Mouse (Mus musculus) limb, embryonic 11.5 days (tissue): ENCODE results near the gene Hist2h2bb. TPM values are rescaled to one million over a fixed set of nuclear protein-coding genes. Genes with fewer than 3 reads are reported as not detected.

Experiments
- ATAC-seq: fragments of 200-750 bp; cut with Nextera tagmentation; 2 replicates; pipeline ENCODE4 v1.8.0; 2017; ENCODE audit warnings: low read depth; ENCODE audit not compliant: insufficient number of reproducible peaks, low FRiP score, low TSS enrichment
- DNase-seq: peaks from one replicate; pipeline ENCODE4 v3.0.0-alpha.2; 2015; ENCODE audit warnings: low spot score
- H3K27ac ChIP-seq: fragments of 300-500 bp; sonication (generic); replicated peaks from 2 replicates; pipeline ENCODE4 v1.5.1; 2014; ENCODE audit warnings: low read depth, mild to moderate bottlenecking, low read length
- H3K27me3 ChIP-seq: fragments of 300-500 bp; sonication (generic); 2 replicates; pipeline ENCODE4 v1.6.1; 2014; ENCODE audit warnings: mild to moderate bottlenecking, low read length, mixed read lengths; ENCODE audit not compliant: control insufficient read depth, insufficient read depth
- H3K36me3 ChIP-seq: fragments of 300-500 bp; sonication (generic); 2 replicates; pipeline ENCODE4 v1.6.1; 2014; ENCODE audit warnings: mild to moderate bottlenecking, low read length, moderate library complexity, mixed read lengths; ENCODE audit not compliant: control insufficient read depth, insufficient read depth
- H3K4me1 ChIP-seq: fragments of 300-500 bp; sonication (generic); 2 replicates; pipeline ENCODE4 v1.6.1; 2014; ENCODE audit warnings: low read length, mixed read lengths; ENCODE audit not compliant: control insufficient read depth, insufficient read depth
- H3K4me2 ChIP-seq: fragments of 300-500 bp; sonication (generic); 2 replicates; pipeline ENCODE4 v1.6.1; 2014; ENCODE audit warnings: low read depth, mild to moderate bottlenecking, moderate library complexity; ENCODE audit not compliant: severe bottlenecking
- H3K4me3 ChIP-seq: fragments of 300-500 bp; sonication (generic); 2 replicates; pipeline ENCODE4 v1.5.1; 2014; ENCODE audit warnings: low read depth, low read length
- H3K9ac ChIP-seq: fragments of 300-500 bp; sonication (generic); 2 replicates; pipeline ENCODE4 v1.6.1; 2014; ENCODE audit warnings: mild to moderate bottlenecking, low read length
- H3K9me3 ChIP-seq: fragments of 300-500 bp; sonication (generic); 2 replicates; pipeline ENCODE4 v1.6.1; 2016; ENCODE audit warnings: low read length; ENCODE audit not compliant: control insufficient read depth
- WGBS: fragments of 180-500 bp; shearing (Covaris S2); extraction: QIAGEN DNeasy Blood & Tissue Kit; methylation state at CpG from one replicate; pipeline ENCODE4 v1.1.7; 2014; 5-methylcytosine and 5-hydroxymethylcytosine counted together
- polyA plus RNA-seq: library from polyadenylated mRNA; unstranded; fragments of >200 nt; fragmentation: Nextera tagmentation; extraction: Ambion mirVana; gene quantifications from 2 replicates; pipeline ENCODE4 v1.2.1, GENCODE M21; 2014

The Hist2h2bb gene
- polyA plus RNA-seq, 1 experiment from 2014 or later: 22.3 TPM

DNA sequence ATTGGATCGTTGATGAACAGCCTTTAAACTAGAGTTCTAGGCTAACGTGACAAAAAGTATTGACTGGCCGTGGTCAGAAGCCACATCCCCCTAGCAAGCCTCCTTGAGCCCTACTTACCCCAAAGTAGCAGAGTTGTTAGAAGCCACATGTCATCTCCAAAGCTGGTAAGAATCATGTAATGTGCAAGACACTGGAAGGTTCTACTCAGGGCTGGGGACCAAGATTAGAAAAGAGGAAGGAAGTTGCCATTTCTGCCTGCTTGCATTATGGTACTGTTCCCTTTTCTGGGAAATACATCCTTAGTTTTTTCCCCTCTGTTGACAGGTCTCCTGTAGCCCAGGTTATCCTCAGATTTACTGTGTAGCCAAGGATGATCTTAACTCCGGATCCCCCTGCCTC is 24.2 kb downstream of the Hist2h2bb start, which contains the start of gene Fcgr1:
Gene Fcgr1 (minus strand): TSS at position 183 of the 400 bp plus-strand sequence.
- WGBS: 90% methylated on average over 4 of the region's 4 CpGs
- no peak within 1 kb of the TSS for H3K27ac ChIP-seq
- H3K4me3 ChIP-seq: no peak within 1 kb of the TSS
- H3K27me3 ChIP-seq: no peaks in the 10 kb centered on the region
- H3K9ac ChIP-seq: no peak within 1 kb of the TSS
- ATAC-seq: no peak
- no peak for DNase-seq
- no peaks in the 10 kb centered on the region for H3K36me3 ChIP-seq
- H3K9me3 ChIP-seq: no peaks in the 10 kb centered on the region
- H3K4me1 ChIP-seq: no peaks in the 10 kb centered on the region
- H3K4me2 ChIP-seq: no peak within 1 kb of the TSS

DNA sequence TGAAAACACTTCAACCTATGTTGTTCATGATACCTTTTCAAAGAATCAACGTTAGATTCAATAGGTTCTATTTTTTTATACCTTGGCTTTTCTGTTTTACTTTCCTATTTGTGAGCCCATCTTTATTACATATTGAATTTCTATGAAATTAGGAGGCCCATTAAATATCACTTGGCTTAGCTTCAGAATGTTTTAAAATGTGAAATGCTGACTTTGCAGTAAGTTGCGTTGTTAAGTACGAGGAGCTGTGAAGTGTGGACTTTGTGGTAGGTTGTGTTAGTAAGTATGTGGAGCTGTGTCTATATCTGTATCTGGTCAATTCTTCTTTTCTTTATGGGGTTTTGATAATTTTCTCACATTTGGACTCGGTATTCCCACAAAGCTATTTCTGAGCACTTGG is 28.8 kb downstream of the Hist2h2bb start:
- WGBS: 84% methylated on average over 4 of the region's 4 CpGs
- Histone ChIP-seq H3K4me1 (no peaks in the 10 kb centered on the region), H3K9me3 (no peaks in the 10 kb centered on the region), H3K9ac (no peak overlapping the region), H3K27me3 (no peaks in the 10 kb centered on the region), H3K27ac (no peak overlapping the region), H3K36me3 (no peaks in the 10 kb centered on the region), H3K4me2 (no peak overlapping the region), H3K4me3 (no peak overlapping the region)
- ATAC-seq (no peak), DNase-seq (no peak)

DNA sequence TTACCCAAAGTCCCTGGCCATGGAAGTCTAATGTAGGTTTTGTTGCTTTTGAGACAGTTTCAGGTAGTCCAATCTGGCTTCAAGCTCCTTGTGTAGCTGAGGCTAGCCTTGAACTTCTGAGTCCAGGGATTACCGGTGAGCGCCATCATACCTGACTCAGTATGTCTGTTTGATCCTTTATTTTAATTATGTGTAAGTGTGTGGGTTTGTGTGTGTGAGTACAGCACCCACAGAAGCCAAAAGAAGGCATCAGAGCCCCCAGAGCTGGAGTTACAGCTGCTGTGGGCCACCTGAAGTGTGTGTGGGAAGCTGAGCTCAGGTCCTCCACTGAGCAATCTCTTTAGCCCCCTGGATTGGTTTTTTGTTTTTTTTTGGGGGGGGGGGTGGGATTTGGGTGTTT is 30.0 kb downstream of the Hist2h2bb start:
- H3K9me3 ChIP-seq: no peaks in the 10 kb centered on the region
- H3K27ac ChIP-seq: no peak overlapping the region
- no peaks in the 10 kb centered on the region for H3K36me3 ChIP-seq
- no peaks in the 10 kb centered on the region for H3K27me3 ChIP-seq
- ATAC-seq (no peak), DNase-seq (peak; percentile 12)
- no peaks in the 10 kb centered on the region for H3K4me1 ChIP-seq
- no peak overlapping the region for H3K4me3 ChIP-seq
- H3K9ac ChIP-seq: no peak overlapping the region
- 98% methylated on average over 2 of the region's 2 CpGs for WGBS
- H3K4me2 ChIP-seq: no peak overlapping the region

DNA sequence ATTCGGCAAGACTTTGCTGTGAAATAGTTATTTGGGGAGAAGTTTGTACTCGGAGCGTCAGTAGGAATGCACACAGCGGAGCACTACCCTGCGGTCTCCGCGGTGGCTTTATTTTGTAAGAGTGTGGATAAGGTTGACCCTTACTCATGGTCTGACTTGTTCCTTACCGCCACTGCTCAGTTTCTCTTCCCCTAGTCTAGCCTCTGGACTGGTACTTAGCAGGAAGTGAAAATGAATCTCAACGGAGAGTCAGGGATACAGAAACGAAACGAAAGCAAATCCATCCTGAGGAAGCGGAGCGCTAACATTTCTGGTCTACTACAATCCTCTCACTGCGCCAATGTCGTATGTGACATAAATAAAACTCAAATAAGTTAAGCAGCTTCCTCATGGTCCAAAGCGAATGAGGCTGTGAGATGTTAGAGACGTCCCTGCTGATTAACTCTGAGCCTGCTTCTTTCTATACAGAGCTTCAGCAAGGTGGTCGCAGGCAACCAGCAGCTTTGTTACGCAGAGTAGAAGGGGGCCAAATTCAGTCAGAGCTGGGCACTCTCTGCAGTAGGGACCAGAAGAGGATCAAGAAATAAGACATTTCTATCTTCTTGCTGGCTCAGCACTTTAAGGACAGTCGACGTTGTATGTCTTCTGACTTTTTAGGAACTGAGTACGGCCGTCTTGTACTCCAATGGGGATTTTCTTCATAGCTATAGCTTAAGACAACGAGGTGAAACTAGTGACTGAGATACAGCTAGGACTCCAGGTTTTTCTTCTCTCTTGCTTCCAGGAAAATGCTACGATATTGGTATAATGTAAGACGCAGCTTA is 31.4 kb downstream of the Hist2h2bb start:
- Histone ChIP-seq H3K27ac (no peak overlapping the region), H3K9ac (no peak overlapping the region), H3K4me2 (no peak overlapping the region), H3K4me3 (no peak overlapping the region), H3K27me3 (no peaks in the 10 kb centered on the region), H3K4me1 (no peaks in the 10 kb centered on the region), H3K9me3 (no peaks in the 10 kb centered on the region), H3K36me3 (no peaks in the 10 kb centered on the region)
- ATAC-seq (no peak), DNase-seq (no peak)
- 73% methylated on average over 26 of the region's 26 CpGs for WGBS

DNA sequence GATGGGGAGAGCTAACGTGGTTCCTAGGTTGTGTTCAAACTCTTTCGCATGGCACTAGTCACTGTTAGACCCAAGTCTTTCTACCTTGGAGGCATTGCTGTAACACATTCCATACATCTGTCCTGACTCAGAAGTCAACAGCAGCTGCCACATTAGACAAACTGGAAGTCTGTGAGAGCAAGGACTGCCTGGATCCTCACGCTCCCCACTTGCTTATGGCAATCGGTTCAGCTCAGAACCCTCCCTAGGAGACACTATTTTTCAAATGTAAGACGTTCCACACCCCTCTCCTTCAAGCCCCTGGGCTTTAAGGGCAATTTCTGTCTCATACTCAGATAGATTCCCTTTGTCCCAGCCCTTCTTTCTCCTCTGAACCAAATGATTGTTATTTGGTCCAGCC is 32.5 kb downstream of the Hist2h2bb start:
- H3K36me3 ChIP-seq: no peaks in the 10 kb centered on the region
- no peak overlapping the region for H3K4me2 ChIP-seq
- H3K9me3 ChIP-seq: no peaks in the 10 kb centered on the region
- no peak overlapping the region for H3K27ac ChIP-seq
- no peaks in the 10 kb centered on the region for H3K4me1 ChIP-seq
- no peak for ATAC-seq
- H3K27me3 ChIP-seq: no peaks in the 10 kb centered on the region
- WGBS: 86% methylated on average over 5 of the region's 5 CpGs
- H3K9ac ChIP-seq: no peak overlapping the region
- DNase-seq: no peak
- no peak overlapping the region for H3K4me3 ChIP-seq

DNA sequence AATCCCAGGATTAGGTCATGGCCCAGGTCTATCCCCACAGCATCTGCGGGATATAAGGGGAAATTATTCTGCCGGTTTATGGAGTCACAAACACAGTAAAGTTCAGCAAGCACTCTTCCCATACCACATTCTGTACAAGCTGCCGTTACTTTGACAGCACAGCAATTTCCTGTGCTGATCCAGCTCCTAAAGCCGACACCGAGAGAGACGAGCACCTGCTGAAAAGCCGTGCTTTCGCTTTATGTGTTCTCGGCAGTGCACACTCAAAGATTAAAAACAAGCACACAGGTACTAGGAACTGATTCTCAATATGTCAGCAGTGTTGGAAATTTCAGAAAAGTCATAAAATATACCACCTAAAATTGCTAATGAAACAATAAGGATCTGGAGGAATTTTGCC is 37.0 kb downstream of the Hist2h2bb start:
- WGBS: 67% methylated on average over 9 of the region's 9 CpGs
- H3K27ac ChIP-seq: no peak overlapping the region
- no peak overlapping the region for H3K4me3 ChIP-seq
- no peaks in the 10 kb centered on the region for H3K36me3 ChIP-seq
- ATAC-seq (no peak), DNase-seq (no peak)
- H3K4me2 ChIP-seq: no peak overlapping the region
- no peaks in the 10 kb centered on the region for H3K9me3 ChIP-seq
- H3K9ac ChIP-seq: no peak overlapping the region
- H3K4me1 ChIP-seq: no peaks in the 10 kb centered on the region
- H3K27me3 ChIP-seq: no peaks in the 10 kb centered on the region

DNA sequence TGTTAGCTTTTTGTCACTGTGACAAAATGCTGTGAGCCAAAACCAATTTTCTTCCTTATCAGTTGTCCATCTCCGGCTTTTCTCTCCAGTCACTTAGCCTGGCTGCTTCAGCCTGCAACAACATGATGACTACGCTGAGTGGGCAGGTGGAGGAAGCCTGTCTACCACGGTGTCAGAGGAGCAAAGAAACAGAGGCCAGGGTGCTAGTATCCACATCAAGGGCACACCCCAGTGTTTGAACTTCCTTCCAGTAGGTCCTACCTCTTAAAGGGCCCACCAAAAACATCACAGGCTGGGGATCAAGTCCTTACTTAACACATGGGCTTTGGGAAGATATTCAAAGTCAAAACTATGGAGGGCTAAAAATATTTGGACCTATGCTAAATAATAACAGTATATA is 39.9 kb downstream of the Hist2h2bb start:
- H3K9ac ChIP-seq: no peak overlapping the region
- H3K27ac ChIP-seq: no peak overlapping the region
- H3K36me3 ChIP-seq: no peaks in the 10 kb centered on the region
- DNase-seq: no peak
- H3K9me3 ChIP-seq: no peaks in the 10 kb centered on the region
- 61% methylated on average over 3 of the region's 3 CpGs for WGBS
- H3K4me1 ChIP-seq: no peaks in the 10 kb centered on the region
- H3K4me2 ChIP-seq: no peak overlapping the region
- H3K4me3 ChIP-seq: no peak overlapping the region
- no peak for ATAC-seq
- H3K27me3 ChIP-seq: no peaks in the 10 kb centered on the region

DNA sequence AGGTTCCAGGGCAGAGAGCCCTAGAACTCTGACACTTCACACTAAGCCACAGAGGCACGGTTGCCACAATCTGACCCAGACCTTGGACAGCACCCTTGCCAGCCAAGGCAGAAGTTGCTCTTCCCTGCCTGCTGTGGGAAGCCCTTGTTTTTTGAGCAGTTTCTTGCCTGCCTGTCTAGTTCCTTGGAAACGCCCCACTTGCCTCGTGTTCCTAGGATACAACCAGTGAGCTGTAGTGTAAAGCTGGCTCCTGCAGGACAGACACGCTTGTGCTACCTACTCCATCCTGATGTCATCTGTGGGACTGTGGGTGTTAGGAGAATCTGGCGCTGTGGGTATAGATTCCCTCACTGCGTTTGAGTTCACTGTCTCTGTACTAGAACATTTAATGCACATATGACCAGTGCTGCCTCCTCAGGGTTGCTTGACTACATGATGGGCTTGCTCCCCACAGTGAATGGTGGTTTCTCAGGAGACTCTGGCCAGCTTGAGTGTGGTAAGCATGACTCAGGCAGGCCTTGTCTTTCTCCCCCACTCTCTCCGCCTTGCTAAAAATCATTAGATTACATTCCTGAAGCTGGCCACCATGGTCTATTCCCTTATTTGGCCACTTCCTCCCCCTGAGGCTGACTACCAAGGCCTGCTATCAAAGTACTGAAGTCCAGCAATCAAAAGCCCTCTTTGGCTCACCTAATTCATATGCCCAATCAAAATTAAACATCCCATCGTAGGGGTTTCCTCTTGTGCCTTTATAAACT is 43.0 kb downstream of the Hist2h2bb start:
- no peak overlapping the region for H3K9ac ChIP-seq
- 71% methylated on average over 8 of the region's 8 CpGs for WGBS
- no peak for DNase-seq
- no peaks in the 10 kb centered on the region for H3K36me3 ChIP-seq
- H3K27me3 ChIP-seq: no peaks in the 10 kb centered on the region
- no peaks in the 10 kb centered on the region for H3K9me3 ChIP-seq
- ATAC-seq: no peak
- no peak overlapping the region for H3K4me2 ChIP-seq
- no peak overlapping the region for H3K4me3 ChIP-seq
- no peak overlapping the region for H3K27ac ChIP-seq
- no peaks in the 10 kb centered on the region for H3K4me1 ChIP-seq
